Mouse (Mus musculus) liver, embryonic 14.5 days (tissue): ENCODE measurements around the gene Mrm2.

ENCODE experiments used
- CTCF ChIP-seq: IDR thresholded peaks from 2 replicates; pipeline ENCODE4 v1.5.1; 2016; ENCODE audit warnings: antibody characterized with exemption, low read depth, control low read depth
- EP300 ChIP-seq: IDR thresholded peaks from 2 replicates; pipeline ENCODE4 v1.6.1; 2016; ENCODE audit warnings: antibody characterized with exemption, low read depth

DNA sequence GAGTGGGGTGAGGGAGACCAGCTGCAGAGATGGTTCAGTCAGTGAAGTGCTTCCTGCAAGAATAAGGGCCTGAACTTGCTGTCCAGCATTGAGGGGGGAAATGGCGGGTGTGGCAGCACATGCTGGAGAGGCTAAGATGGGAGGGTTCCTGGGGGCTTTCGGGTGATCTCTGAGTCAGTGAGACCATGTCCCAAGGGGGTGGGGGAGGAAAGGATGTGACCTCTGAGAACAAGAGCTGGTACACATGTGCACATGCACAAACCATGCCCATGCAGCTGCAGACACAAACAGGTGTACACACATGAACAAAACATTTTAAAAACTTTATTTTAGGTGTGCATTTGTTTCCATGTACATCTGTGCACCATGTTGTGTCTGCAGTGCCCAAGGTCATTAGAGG lies 42.0 kb upstream of the Mrm2 start:
- TF ChIP-seq EP300 (no peak), CTCF (no peak)
